Mouse (Mus musculus) small intestine, adult 2 months (tissue): Measurements from ENCODE around the gene Saysd1. TPM values are rescaled to one million over a fixed set of nuclear protein-coding genes. Genes with fewer than 3 reads are reported as not detected.

Source experiments
- H3K27ac ChIP-seq: fragments of 200-500 bp; 2 replicates; pipeline ENCODE4 v1.5.1; 2012; ENCODE audit warnings: low read depth, low read length, control low read depth, inconsistent platforms; ENCODE audit not compliant: insufficient read depth
- H3K27me3 ChIP-seq: fragments of 200-500 bp; 2 replicates; pipeline ENCODE4 v1.6.1; 2012; ENCODE audit warnings: mild to moderate bottlenecking, moderate library complexity, low read length, inconsistent platforms; ENCODE audit not compliant: control insufficient read depth, insufficient read depth
- H3K36me3 ChIP-seq: fragments of 200-500 bp; 2 replicates; pipeline ENCODE4 v1.6.1; 2012; ENCODE audit warnings: mild to moderate bottlenecking, low read length, control low read depth, inconsistent platforms; ENCODE audit not compliant: control insufficient read depth, insufficient read depth
- H3K4me1 ChIP-seq: fragments of 200-500 bp; 2 replicates; pipeline ENCODE4 v1.6.1; 2012; ENCODE audit warnings: low read length, inconsistent platforms, mixed read lengths; ENCODE audit not compliant: control insufficient read depth, insufficient read depth, insufficient read length
- H3K4me3 ChIP-seq: fragments of 200-500 bp; 2 replicates; pipeline ENCODE4 v1.5.1; 2012; ENCODE audit warnings: low read depth, mild to moderate bottlenecking, control low read depth, inconsistent platforms, low read length, moderate library complexity
- CTCF ChIP-seq: fragments of 200-500 bp; IDR thresholded peaks from 2 replicates; pipeline ENCODE4 v1.5.1; 2012; ENCODE audit warnings: low read depth, mild to moderate bottlenecking, control low read depth, inconsistent platforms, low read length, moderate library complexity, mixed read lengths; ENCODE audit not compliant: insufficient replicate concordance, insufficient read length; ENCODE audit errors: extremely low read depth
- POLR2A ChIP-seq: fragments of 200-500 bp; IDR thresholded peaks from 2 replicates; pipeline ENCODE4 v1.6.1; 2012; ENCODE audit warnings: low read depth, mild to moderate bottlenecking, control low read depth, inconsistent platforms, low read length, moderate library complexity
- WGBS: fragments of 180-500 bp; shearing (Covaris S2); methylation state at CpG from one replicate; pipeline ENCODE4 v1.1.7; 2018; 5-methylcytosine and 5-hydroxymethylcytosine counted together
- polyA plus RNA-seq: library from polyadenylated mRNA; depleted of rRNA; stranded (reverse); fragments of >200 nt; gene quantifications from 2 replicates; pipeline ENCODE4 v1.2.3, GENCODE M21; 2012

Saysd1 gene
- polyA plus RNA-seq, 1 experiment = 8.3 TPM

DNA sequence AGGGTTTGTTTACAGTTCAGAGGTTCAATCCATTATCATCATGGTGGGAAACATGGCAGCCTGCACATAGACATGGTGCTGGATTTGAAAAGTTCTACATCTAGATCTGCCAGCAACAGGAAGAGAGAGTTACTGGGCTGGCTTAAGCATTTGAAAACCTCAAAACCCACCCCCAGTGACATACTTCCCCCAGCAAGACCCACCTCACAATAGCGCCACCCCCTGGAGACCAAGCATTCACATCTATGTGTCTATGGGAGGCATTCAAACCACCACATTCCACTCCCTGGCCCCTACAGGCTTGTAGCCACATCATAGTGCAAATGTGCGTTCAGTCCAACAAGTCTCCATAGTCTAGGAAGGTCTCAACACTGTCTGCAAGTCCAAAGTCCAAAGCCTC lies 70.0 kb downstream of the Saysd1 start:
- H3K4me3 ChIP-seq = no peak overlapping the region
- no peak overlapping the region for H3K27ac ChIP-seq
- H3K36me3 ChIP-seq = no peaks in the 10 kb centered on the region
- 73% methylated on average over 2 of the region's 2 CpGs for WGBS
- H3K4me1 ChIP-seq = no peaks in the 10 kb centered on the region
- TF ChIP-seq POLR2A = no peak
- no peaks in the 10 kb centered on the region for H3K27me3 ChIP-seq

DNA sequence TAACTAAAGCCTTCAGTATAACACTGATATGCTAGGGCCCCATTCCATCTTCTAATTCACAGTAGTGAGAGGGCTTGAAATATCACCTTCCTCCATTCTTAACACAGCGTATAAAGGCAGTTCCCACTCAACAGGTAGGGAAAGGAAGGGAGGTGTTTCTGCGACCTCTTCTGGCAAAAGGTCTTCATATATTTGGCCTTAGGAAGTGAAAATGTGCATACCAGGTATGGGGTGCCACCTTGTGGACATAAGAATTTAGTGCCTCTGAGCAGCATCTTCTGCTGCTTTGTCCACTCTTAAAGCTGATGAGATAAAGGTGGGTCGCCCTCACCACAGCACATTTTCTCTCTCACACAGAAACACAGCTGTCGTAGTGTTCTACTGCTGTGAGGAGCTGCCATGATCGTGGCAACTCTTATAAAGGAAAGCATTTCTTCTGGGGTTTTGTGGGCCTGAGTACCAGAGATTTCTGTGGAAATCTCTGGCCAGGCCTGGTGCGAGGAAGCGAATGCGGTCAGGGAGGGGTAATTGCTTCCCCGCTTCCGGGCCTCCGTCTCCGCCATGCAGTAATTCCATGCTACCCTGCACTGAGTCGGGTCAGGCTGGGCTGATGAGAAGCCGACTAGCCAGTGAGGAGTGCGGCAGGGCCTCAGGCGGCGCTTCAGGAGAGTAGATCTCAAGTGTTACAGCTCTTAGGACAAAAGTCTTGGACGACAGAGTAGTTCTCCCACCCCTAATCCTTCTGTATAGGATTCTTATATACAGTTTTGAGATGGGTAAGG lies 70.8 kb downstream of the Saysd1 start:
- Histone ChIP-seq H3K36me3 (no peaks in the 10 kb centered on the region), H3K27ac (no peak overlapping the region), H3K4me3 (no peak overlapping the region), H3K4me1 (no peaks in the 10 kb centered on the region), H3K27me3 (no peaks in the 10 kb centered on the region)
- 48% methylated on average over 18 of the region's 18 CpGs for WGBS
- peak; percentile 4; the same call in 1 of the 2 replicates for TF ChIP-seq CTCF
- no peak for TF ChIP-seq POLR2A

DNA sequence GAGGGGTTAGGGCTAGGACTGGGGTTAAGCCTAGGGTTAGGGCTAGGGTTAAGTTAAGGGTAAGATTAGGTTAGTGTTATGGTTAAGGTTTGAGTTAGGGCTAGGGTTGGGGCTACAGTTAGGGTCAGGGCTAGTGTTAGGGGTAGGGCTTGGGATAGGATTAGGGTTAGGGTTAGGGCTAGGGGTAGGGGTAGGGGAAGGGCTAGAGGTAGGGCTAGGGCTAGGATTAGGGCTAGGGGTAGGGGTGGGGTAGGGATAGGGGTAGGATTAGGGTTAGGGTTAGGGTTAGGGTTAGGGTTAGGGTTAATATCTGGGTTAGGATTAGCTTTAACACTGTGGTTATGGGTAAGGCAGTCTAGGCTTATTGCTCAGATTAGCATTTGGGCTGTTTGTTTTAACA lies 73.6 kb downstream of the Saysd1 start:
- H3K27me3 ChIP-seq = no peaks in the 10 kb centered on the region
- H3K4me1 ChIP-seq = no peaks in the 10 kb centered on the region
- TF ChIP-seq POLR2A (no peak), CTCF (no peak)
- no peak overlapping the region for H3K4me3 ChIP-seq
- H3K36me3 ChIP-seq = no peaks in the 10 kb centered on the region
- no peak overlapping the region for H3K27ac ChIP-seq

DNA sequence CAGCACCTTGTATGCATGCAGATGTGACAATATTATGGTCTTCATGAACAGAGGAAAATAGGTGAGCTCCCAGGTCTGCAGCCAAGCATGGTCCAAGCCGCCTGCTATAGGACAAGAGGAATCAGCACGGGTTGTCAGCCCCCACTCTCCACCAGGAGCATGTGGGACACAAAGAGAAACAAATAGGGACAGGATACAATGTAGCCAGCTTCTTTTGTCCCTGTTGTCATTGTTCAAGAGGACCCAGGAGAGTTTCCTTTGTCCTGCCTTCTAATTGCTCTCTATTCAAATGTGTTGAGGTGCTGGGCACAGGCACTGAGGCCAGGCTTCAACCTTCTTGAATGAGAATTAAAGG lies 89.9 kb downstream of the Saysd1 start:
- WGBS = 69% methylated on average over 2 of the region's 2 CpGs
- H3K27ac ChIP-seq = no peak overlapping the region
- H3K4me1 ChIP-seq = no peaks in the 10 kb centered on the region
- TF ChIP-seq CTCF (no peak), POLR2A (no peak)
- no peaks in the 10 kb centered on the region for H3K36me3 ChIP-seq
- no peak overlapping the region for H3K4me3 ChIP-seq
- H3K27me3 ChIP-seq = no peaks in the 10 kb centered on the region

DNA sequence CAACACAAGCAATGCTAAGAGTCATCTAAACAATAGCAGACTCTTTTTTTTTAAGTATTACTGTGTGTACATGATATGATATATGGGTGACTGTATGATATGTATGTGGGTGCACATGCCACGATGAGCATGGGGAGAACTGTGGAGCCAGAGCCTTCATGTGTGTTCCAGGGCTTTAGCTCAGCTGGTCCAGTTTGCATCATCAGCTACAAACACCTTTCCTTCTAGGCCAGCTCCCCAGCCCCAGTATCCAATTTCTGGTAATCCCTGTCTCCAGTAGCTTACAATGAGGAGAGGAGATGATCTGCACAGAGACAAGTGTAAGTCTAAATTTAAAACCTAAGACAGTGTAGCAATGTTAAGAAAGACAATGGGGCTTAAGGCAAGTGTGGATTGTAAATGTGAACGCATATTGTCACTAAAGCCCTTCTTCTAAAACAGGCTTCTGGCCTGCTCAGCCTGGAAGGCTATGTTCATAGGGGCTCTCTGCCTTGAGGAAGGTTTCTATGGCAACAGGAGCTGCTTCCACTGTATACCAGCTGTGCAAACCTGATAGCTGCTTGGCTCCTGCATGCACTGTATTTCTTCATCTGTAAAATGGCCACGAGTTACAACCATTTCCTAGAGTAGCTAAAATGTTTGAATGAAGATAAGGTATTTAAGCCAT lies 90.4 kb downstream of the Saysd1 start:
- Histone ChIP-seq H3K36me3 (no peaks in the 10 kb centered on the region), H3K4me3 (no peak overlapping the region), H3K27ac (no peak overlapping the region), H3K4me1 (no peaks in the 10 kb centered on the region), H3K27me3 (no peaks in the 10 kb centered on the region)
- 61% methylated on average over 3 of the region's 3 CpGs for WGBS
- TF ChIP-seq CTCF (no peak), POLR2A (no peak)

DNA sequence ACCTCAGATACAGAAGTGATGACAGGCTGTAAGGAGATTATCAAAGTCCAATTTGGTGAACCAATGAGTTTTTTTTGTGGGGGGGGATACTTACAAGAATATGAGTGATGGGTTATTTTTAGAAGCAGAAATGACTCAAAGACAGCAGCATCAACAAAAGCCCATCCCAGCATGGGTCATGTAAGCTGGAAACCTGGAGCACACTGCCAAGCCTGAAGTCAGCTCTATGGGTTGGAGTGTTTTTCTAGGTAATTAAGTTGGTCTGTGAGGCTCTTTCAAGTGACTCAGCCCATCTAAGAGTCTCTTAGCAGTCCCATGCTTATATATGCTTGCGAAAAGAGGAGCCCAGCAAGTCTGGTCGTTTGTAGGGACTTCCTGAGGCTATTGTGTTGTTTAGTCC lies 91.0 kb downstream of the Saysd1 start:
- TF ChIP-seq CTCF (no peak), POLR2A (no peak)
- no peaks in the 10 kb centered on the region for H3K27me3 ChIP-seq
- 56% methylated on average over 2 of the region's 2 CpGs for WGBS

DNA sequence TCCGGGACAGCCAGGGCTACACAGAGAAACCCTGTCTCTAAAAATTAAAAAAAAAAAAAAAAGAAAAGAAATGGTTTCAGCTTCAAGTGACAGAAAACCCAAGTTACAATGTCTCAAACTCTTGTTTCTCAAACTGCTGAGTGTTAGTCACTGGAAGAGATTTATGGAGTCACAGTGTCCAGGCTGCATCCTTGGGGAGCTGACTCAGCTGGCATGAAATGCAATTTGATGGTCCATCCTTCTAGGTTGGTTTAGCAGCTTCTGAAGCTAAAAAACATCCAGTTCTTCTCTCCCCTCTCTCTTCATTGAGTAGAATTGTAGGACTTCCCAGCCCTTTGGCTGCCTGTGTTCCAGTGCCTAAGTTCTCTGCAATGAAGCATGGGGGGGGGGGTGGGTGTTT lies 94.3 kb downstream of the Saysd1 start:
- TF ChIP-seq CTCF (no peak), POLR2A (no peak)
- H3K36me3 ChIP-seq = no peaks in the 10 kb centered on the region
- no peaks in the 10 kb centered on the region for H3K4me1 ChIP-seq
- no peak overlapping the region for H3K4me3 ChIP-seq
- 95% methylated on average over 1 of the region's 1 CpGs for WGBS
- no peaks in the 10 kb centered on the region for H3K27me3 ChIP-seq
- H3K27ac ChIP-seq = no peak overlapping the region

More for the DNA sequence above, 91.0 kb downstream of the Saysd1 start:
- Histone ChIP-seq H3K4me1 (no peaks in the 10 kb centered on the region), H3K36me3 (no peaks in the 10 kb centered on the region), H3K27ac (no peak overlapping the region), H3K4me3 (no peak overlapping the region)

DNA sequence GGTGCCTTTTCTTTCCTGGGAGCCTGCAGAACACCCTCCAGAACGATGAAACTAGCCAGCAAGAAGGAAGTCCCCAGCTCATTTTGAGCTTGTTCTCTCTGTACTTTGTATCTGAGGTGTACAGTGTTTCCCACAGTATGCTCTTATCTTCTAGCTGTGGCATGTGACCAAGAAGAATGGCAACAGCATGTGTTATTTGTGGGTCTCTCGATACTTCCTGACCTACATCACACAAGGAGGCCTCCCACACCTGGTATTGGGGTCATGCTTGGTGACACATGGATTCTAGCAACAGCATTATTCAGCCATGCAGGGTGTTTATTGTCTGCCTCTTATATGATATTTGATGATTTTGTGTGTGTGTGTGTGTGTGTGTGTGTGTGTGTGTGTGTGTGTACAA lies 96.5 kb downstream of the Saysd1 start:
- TF ChIP-seq POLR2A (no peak), CTCF (no peak)
- no peak overlapping the region for H3K27ac ChIP-seq
- 17% methylated on average over 2 of the region's 2 CpGs for WGBS
- H3K4me3 ChIP-seq = no peak overlapping the region
- no peaks in the 10 kb centered on the region for H3K27me3 ChIP-seq
- no peaks in the 10 kb centered on the region for H3K36me3 ChIP-seq
- H3K4me1 ChIP-seq = no peaks in the 10 kb centered on the region
